Mouse (Mus musculus) adrenal gland, adult 2 months (tissue): ENCODE results near the gene Hspbp1. TPM values are rescaled to one million over a fixed set of nuclear protein-coding genes. Genes with fewer than 3 reads are reported as not detected.
A peak's percentile ranks its signal among the peaks of the same experiment; 100 is the strongest.

ENCODE experiments used
- DNase-seq: peaks from one replicate; pipeline ENCODE4 v3.0.0; 2021
- polyA plus RNA-seq: library from polyadenylated mRNA; depleted of rRNA; stranded (reverse); fragments of >200 nt; gene quantifications from 2 replicates; pipeline ENCODE4 v1.2.3, GENCODE M21; 2012; rRNA removed
- total RNA-seq, 2 experiments: library from RNA; stranded (reverse); gene quantifications; 2 replicates each; pipeline ENCODE4 v1.2.3; 2021

Hspbp1 gene
- total and polyA plus RNA-seq, 3 experiments = 38.2 to 73.2 (median 50.8) TPM

DNA sequence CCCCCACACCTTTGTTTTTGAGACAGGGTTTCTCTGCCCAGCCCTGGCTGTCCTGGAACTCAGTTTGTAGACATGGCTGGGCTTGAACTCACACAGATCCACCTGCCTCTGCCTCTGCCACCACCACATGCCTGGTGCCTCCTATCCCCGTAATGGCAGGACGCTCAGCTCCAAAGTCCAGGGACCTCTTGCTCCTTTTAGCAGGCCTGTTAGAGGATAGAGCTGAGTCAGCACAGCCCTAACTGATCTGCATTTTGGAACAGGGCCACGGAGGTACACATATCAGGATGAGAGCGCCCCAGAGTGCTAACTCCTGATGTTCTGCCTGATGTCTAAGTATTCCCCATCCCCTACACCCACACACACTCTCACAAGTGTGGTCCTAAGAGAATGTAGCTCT is 53.8 kb downstream of the Hspbp1 start, which contains the start of gene Tmem86b:
TSS of gene Tmem86b (minus strand) at position 392 of the 400 bp plus-strand sequence.
- no peak for DNase-seq

DNA sequence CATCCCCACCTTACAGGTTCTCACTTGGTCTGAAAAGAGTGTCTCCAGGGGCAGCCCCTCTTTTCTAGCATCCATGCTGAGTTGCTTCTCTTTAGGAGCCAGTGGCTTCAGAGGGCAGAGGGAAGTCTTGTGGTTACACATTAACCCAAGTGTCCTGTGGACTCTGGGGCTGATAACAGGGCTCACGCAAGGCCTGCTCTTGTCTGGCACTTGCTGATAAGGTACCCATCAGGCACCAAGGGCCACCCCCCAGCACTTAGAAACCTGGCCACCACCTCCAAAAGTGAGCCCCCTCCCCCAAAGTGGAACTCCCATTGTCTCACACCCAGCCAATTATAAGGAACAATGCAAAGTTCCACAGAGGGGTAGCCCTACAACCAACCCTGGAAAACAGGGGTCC is 54.7 kb downstream of the Hspbp1 start:
- no peak for DNase-seq

DNA sequence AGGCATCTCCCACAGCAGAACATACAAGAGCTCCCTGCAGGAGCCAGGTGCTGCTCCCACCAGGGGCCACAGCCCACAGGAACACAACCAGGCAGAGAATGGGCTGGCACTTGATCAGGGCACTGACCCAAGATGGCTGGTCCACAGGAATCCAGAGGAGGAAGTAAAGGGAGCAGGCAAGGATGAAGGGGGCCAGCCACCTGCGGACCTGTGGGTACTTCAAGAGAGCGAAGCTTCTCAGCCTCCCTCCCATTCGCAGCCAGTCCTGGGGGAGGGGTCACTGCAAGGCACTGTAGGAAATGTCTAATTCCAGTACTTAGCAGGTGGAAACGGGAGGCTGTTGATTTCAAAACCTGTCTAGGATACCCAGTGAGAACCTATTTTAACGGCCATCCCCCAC is 55.3 kb downstream of the Hspbp1 start:
- no peak for DNase-seq

DNA sequence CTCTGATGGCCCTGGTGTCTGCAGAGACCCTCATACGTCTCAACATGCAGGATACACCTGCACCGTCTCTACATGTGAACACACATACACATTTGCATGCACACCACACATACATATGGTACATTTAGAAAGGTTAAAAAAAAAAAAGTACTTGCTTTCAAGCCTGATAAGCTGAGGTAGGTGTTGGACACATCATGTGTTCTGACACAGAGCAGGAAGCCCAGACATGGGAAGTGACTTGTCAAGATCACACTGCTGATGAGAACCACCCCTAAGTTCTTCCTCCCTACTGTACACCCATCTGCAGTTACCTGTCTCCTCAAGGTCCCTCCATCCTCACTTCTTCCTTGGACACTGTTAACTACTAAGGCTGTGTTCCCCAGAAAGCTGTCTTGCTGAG is 58.9 kb downstream of the Hspbp1 start:
- no peak for DNase-seq

DNA sequence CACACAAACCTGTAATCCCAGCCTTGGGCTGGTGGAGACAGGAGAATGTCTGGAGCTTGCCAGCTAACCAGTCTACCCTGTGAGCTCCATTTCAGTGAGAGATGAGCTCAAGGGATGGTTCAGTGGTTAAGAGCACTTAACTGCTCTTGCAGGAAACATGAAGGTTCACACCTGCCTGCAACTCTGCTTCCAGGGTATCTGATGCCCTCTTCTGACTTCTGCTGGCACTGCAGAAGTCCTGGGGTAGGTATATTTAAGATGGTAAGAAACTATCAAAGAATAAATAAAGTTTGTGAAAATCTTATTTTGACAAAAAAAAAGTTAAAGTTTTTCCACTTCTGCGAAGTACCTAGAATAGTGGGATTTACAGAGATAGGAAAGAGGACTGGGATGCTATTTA is 60.5 kb downstream of the Hspbp1 start:
- DNase-seq = no peak

DNA sequence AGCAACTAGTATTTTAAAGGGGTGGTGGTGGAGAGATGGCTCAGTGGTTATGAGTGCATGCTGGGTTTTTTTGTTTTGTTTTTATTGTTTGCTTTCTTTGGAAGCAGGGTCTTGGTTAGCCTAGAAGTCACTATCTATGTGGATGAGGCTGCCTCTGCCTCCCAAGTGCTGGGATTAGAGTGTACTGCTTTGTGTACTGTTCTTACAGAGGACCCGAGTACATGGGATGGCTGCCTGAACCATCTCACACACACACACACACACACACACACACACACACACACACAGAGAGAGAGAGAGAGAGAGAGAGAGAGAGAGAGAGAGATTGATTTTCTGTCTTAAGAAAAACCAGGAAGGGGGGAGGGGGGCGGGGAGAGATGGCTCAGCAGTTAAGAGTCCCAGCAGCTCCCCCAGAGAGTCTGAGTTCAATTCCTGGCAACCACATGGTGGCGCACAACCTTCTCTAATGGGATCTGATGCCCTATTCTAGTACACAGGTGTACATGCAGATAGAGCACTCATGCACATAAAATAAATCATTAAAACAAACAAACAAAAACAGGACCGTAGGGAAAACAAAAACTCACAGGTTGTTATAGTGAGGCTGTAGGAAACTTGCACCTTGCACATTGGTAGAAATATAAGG is 61.2 kb downstream of the Hspbp1 start:
- DNase-seq = peak; percentile 67

DNA sequence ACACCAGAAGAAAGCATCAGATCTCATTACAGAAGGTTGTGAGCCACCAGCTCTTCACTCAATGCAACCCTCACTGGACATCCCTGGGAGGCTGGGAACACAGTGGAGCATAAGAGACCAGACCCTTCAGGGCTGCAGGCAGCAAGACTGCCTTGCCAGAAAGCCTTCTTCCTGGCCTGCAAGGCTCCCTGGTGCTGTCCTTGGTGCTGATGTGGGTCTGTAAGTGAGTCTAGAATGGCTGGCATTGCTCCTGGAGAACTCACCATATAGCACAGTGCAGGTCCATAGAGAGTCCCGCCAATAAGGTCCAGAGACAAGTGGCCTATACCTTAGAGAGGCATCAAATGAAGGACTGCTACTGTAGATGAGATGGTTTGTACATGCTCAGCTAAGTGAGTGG is 64.9 kb downstream of the Hspbp1 start:
- DNase-seq = no peak

DNA sequence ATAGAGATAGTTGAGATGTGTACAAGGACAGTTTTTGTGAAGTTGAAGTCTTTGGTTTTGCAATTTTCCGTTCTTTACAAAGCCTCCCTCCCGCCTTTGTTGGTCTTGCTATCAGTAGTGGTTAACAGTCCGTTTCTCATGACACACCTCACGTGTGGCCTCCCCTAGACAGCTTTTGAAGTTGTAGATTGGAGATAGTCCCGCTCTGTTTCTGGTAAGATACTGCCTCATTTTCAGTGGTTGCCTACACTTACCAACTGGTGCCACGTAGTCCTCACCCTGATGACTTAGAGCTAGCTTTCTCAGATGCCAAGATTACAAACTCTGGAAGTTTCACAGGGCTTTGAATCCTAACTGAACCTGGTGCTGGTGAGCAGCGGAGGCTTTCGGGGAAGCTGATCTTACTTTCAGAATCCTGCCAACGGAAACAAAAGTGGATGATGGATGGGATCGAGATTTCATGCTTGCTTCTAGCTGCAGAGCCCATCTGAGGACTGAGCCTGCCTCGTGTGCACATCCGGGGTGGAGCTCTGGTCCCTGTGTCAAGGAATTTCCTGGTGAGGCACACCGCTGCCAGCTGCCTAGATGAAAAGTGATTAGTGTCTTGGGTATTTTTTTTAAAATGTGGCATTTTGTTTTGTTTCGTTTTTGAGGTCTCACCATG is 71.0 kb downstream of the Hspbp1 start:
- DNase-seq = no peak

DNA sequence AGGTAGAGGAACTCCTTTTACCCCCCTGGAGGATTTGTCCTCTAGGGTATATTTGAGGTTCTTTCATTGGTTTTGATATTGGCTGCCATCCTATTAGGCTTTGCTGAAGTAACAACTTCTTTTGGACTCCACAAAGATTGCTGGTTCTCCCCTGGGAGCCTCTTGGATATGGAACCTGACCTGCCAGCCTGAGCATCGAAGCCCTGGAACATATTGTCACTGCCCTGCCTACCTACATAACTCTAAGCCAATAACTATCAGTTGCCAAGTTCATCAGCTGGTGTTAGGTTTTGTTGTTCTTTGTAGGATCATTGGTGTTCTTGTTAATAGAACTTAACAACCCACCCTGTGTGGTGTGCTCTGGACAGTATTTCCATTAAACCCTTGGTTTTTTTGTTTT is 71.9 kb downstream of the Hspbp1 start:
- no peak for DNase-seq

DNA sequence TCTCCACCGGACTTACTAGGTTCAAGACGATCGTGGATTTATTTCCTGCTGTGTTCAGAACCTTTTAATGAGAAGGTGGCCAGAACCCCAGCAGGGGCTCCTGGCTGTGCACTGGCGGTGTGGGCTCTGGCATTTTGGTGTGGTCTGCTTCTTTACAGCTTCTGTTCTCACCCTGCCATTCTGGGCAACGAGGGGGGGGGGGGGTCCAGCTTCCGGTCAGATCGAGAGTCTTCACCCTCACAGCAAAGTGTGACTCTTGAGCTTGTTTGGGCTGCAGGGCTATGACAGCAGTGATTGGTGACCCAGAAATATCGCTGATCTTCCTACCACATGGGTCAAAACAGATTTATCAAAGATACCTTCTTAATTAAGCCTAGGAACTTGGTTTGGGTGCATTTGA is 72.5 kb downstream of the Hspbp1 start:
- DNase-seq = no peak

DNA sequence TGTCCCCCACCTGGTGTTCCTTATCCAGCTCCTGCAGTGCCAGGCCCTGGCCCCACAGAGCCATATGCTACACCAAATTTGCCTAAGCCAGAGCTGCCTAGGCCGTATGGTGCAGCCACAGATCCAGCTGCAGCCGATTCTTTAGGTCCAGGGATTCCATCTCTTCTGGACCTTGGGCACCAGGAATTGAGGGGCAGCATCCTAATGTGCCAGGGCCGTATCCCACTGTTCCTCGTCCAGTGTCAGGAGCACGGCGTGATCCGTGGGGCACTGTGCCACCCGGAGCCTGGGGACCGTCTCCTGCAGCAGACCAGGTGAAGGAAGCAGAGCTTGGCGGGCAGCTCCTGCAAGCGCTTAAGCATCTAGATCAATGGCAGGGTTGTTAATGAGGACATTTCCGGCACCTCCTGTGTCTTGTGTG is 72.9 kb downstream of the Hspbp1 start:
- no peak for DNase-seq

DNA sequence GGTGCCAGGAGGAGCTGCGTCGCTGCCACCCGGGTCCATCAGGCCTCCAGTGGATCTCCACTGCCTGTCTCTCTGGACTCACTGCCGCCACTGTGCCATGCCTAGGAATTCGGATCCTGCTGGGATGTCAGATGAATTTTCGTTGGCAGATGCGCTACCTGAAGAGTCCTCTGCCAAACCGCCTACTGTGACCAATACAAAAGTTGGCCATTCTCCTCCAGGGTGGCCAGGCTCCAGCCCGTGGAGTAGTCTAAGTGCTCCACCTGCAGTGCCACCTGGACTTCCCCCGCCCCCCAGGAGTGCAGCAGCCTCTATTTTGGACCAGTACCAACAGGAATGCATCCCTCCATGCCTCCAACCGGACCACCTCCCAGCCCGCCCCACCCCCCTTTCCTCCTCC is 73.4 kb downstream of the Hspbp1 start:
- DNase-seq = no peak

Other genes starting within 250 kb of the Hspbp1 start
- 10 to 100 TPM; 17.5 to 19.7 TPM for gene Rdh13, start 239.4 kb downstream of the Hspbp1 start, total RNA-seq
- 11.5 and 13.1 TPM in 2 replicates for gene Rdh13, start 239.4 kb downstream of the Hspbp1 start, polyA plus RNA-seq
- 1 to 10 TPM; 5.2 to 6.9 TPM for gene Eps8l1, start 224.4 kb downstream of the Hspbp1 start, total RNA-seq
- 2.5 and 5.0 TPM in 2 replicates for gene Eps8l1, start 224.4 kb downstream of the Hspbp1 start, polyA plus RNA-seq
- gene Ppp1r12c, start 183.4 kb downstream of the Hspbp1 start, total RNA-seq = 100 to 1,000 TPM in 1 of 2 experiments, 10 to 100 TPM in 1; 93.3 to 102 TPM
- 101 and 164 TPM in 2 replicates for gene Ppp1r12c, start 183.4 kb downstream of the Hspbp1 start, polyA plus RNA-seq
- 1 to 10 TPM in 1 of 2 experiments, under 1 TPM in 1; 0.37 to 1.6 TPM for gene Tnnt1, start 168.7 kb downstream of the Hspbp1 start, total RNA-seq
- 0.17 TPM in 1 of 2 replicates, not detected in the other for gene Tnnt1, start 168.7 kb downstream of the Hspbp1 start, polyA plus RNA-seq
- 1 to 10 TPM in 1 of 2 experiments, not detected in 1; 1.7 TPM for gene Tnni3, start 160.8 kb downstream of the Hspbp1 start, total RNA-seq
- gene Tnni3, start 160.8 kb downstream of the Hspbp1 start, polyA plus RNA-seq = 3.3 and 4.7 TPM in 2 replicates
- gene Dnaaf3, start 152.6 kb downstream of the Hspbp1 start, total RNA-seq = under 1 TPM; 0.66 to 0.98 TPM
- 2.7 and 3.0 TPM in 2 replicates for gene Dnaaf3, start 152.6 kb downstream of the Hspbp1 start, polyA plus RNA-seq
- gene Syt5, start 137.5 kb downstream of the Hspbp1 start, total RNA-seq = 10 to 100 TPM in 1 of 2 experiments, 1 to 10 TPM in 1; 7.7 to 11.6 TPM
- gene Syt5, start 137.5 kb downstream of the Hspbp1 start, polyA plus RNA-seq = 4.1 and 5.2 TPM in 2 replicates
- not detected for gene Ptprh, start 81.0 kb downstream of the Hspbp1 start, total RNA-seq
- not detected in 2 replicates for gene Ptprh, start 81.0 kb downstream of the Hspbp1 start, polyA plus RNA-seq
- 1 to 10 TPM; 5.2 to 7.4 TPM for gene Tmem86b, start 53.6 kb downstream of the Hspbp1 start, total RNA-seq
- 11.6 and 17.8 TPM in 2 replicates for gene Tmem86b, start 53.6 kb downstream of the Hspbp1 start, polyA plus RNA-seq
- gene Ppp6r1, start 26.0 kb downstream of the Hspbp1 start, total RNA-seq = 10 to 100 TPM; 81.8 to 92.3 TPM
- 114 and 134 TPM in 2 replicates for gene Ppp6r1, start 26.0 kb downstream of the Hspbp1 start, polyA plus RNA-seq
- 1 to 10 TPM; 3.1 to 6.5 TPM for gene Brsk1, start 5.5 kb upstream of the Hspbp1 start, total RNA-seq
- 8.3 and 9.8 TPM in 2 replicates for gene Brsk1, start 5.5 kb upstream of the Hspbp1 start, polyA plus RNA-seq
- gene Tmem150b, start 40.2 kb upstream of the Hspbp1 start, total RNA-seq = under 1 TPM; 0.40 to 0.55 TPM
- gene Tmem150b, start 40.2 kb upstream of the Hspbp1 start, polyA plus RNA-seq = 0.30 and 0.42 TPM in 2 replicates
- gene Kmt5c, start 55.0 kb upstream of the Hspbp1 start, total RNA-seq = 10 to 100 TPM; 27.9 to 35.2 TPM
- gene Kmt5c, start 55.0 kb upstream of the Hspbp1 start, polyA plus RNA-seq = 162 and 205 TPM in 2 replicates
- 10 to 100 TPM in 1 of 2 experiments, 1 to 10 TPM in 1; 7.4 to 10.4 TPM for gene Cox6b2, start 68.0 kb upstream of the Hspbp1 start, total RNA-seq
- gene Cox6b2, start 68.0 kb upstream of the Hspbp1 start, polyA plus RNA-seq = 7.9 and 13.2 TPM in 2 replicates
- not detected for gene Fam71e2, start 86.2 kb upstream of the Hspbp1 start, total RNA-seq
- gene Fam71e2, start 86.2 kb upstream of the Hspbp1 start, polyA plus RNA-seq = not detected in 2 replicates
- under 1 TPM in 1 of 2 experiments, not detected in 1; 0.48 TPM for gene Il11, start 97.8 kb upstream of the Hspbp1 start, total RNA-seq
- gene Il11, start 97.8 kb upstream of the Hspbp1 start, polyA plus RNA-seq = 0.54 and 0.71 TPM in 2 replicates
- not detected for gene Tmem190, start 97.9 kb upstream of the Hspbp1 start, total RNA-seq
- gene Tmem190, start 97.9 kb upstream of the Hspbp1 start, polyA plus RNA-seq = not detected in 2 replicates
- 10 to 100 TPM; 10.2 to 10.8 TPM for gene Tmem238, start 104.6 kb upstream of the Hspbp1 start, total RNA-seq
- gene Tmem238, start 104.6 kb upstream of the Hspbp1 start, polyA plus RNA-seq = 144 and 180 TPM in 2 replicates
- 1,000 to 10,000 TPM in 1 of 2 experiments, 100 to 1,000 TPM in 1; 958 to 1,234 TPM for gene Rpl28, start 107.8 kb upstream of the Hspbp1 start, total RNA-seq
- 237 and 255 TPM in 2 replicates for gene Rpl28, start 107.8 kb upstream of the Hspbp1 start, polyA plus RNA-seq
- gene Ube2s, start 127.5 kb upstream of the Hspbp1 start, total RNA-seq = 100 to 1,000 TPM in 1 of 2 experiments, 10 to 100 TPM in 1; 98.1 to 140 TPM
- 148 and 156 TPM in 2 replicates for gene Ube2s, start 127.5 kb upstream of the Hspbp1 start, polyA plus RNA-seq
- gene Shisa7, start 159.6 kb upstream of the Hspbp1 start, total RNA-seq = 1 to 10 TPM; 1.9 TPM
- gene Shisa7, start 159.6 kb upstream of the Hspbp1 start, polyA plus RNA-seq = 2.9 and 4.0 TPM in 2 replicates
- 10 to 100 TPM; 10.9 to 23.8 TPM for gene Isoc2b, start 185.2 kb upstream of the Hspbp1 start, total RNA-seq
- 75.4 and 78.2 TPM in 2 replicates for gene Isoc2b, start 185.2 kb upstream of the Hspbp1 start, polyA plus RNA-seq
- 10 to 100 TPM; 35.5 to 43.4 TPM for gene Isoc2a, start 192.1 kb upstream of the Hspbp1 start, total RNA-seq
- gene Isoc2a, start 192.1 kb upstream of the Hspbp1 start, polyA plus RNA-seq = 43.5 and 45.6 TPM in 2 replicates
- under 1 TPM; 0.23 to 0.45 TPM for gene Gm36210, start 221.4 kb upstream of the Hspbp1 start, total RNA-seq
- 0.27 TPM in 1 of 2 replicates, not detected in the other for gene Gm36210, start 221.4 kb upstream of the Hspbp1 start, polyA plus RNA-seq
- 10 to 100 TPM; 15.1 to 19.2 TPM for gene Zfp628, start 230.1 kb upstream of the Hspbp1 start, total RNA-seq
- 35.6 and 41.3 TPM in 2 replicates for gene Zfp628, start 230.1 kb upstream of the Hspbp1 start, polyA plus RNA-seq
- gene Nat14, start 237.0 kb upstream of the Hspbp1 start, total RNA-seq = 1 to 10 TPM; 8.4 to 9.2 TPM
- gene Nat14, start 237.0 kb upstream of the Hspbp1 start, polyA plus RNA-seq = 11.4 and 20.0 TPM in 2 replicates
- 1 to 10 TPM; 2.2 to 2.3 TPM for gene Ssc5d, start 240.7 kb upstream of the Hspbp1 start, total RNA-seq
- gene Ssc5d, start 240.7 kb upstream of the Hspbp1 start, polyA plus RNA-seq = 2.9 and 3.1 TPM in 2 replicates